Mouse (Mus musculus): ENCODE measurements around the gene Stpg4. TPM values are rescaled to one million over a fixed set of nuclear protein-coding genes. Genes with fewer than 3 reads are reported as not detected.

Stpg4 gene
- total RNA-seq, 2 experiments from 2014 or later: not detected

- DNase-seq (ENCODE audit: low spot score in 2 of 2): no peak
Measured at GRCm38 (mm10) chr17:87351241-87352105, 76.1 kb downstream of the Stpg4 start.

- no peak for DNase-seq (ENCODE audit: low spot score in 2 of 2)
Measured at GRCm38 (mm10) chr17:87350471-87351240, 76.9 kb downstream of the Stpg4 start.

GRCm38 (mm10) chr17:87349575-87349974, 78.0 kb downstream of the Stpg4 start:
- DNase-seq (ENCODE audit: low spot score in 2 of 2): no peak

DNA sequence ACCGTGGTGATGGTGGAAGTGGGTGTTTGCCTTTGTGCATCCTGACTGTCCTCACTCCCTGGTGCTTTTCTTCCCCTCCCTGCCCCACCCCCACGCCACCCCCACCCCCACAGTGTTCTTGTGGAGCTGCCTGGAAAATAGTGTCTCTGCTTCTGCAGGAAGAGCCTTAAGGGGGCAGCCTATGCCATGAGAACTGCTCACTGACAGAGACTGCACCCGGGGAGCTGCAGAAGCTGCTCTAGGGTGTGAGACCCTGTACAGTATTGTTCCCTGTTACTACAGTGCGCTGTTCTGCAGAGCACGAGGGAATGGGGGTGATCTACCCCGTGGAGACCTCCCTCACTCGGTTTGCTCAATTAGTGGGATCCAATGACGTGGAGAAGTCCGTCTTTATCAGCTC, 78.5 kb downstream of the Stpg4 start:
- DNase-seq (ENCODE audit: low spot score in 2 of 2): no peak

- no peak for DNase-seq (ENCODE audit: low spot score in 2 of 2)
Measured at GRCm38 (mm10) chr17:87348353-87348752, 79.2 kb downstream of the Stpg4 start.

GRCm38 (mm10) chr17:87345252-87345593, 82.3 kb downstream of the Stpg4 start:
- no peak for DNase-seq (ENCODE audit: low spot score in 2 of 2)

DNA sequence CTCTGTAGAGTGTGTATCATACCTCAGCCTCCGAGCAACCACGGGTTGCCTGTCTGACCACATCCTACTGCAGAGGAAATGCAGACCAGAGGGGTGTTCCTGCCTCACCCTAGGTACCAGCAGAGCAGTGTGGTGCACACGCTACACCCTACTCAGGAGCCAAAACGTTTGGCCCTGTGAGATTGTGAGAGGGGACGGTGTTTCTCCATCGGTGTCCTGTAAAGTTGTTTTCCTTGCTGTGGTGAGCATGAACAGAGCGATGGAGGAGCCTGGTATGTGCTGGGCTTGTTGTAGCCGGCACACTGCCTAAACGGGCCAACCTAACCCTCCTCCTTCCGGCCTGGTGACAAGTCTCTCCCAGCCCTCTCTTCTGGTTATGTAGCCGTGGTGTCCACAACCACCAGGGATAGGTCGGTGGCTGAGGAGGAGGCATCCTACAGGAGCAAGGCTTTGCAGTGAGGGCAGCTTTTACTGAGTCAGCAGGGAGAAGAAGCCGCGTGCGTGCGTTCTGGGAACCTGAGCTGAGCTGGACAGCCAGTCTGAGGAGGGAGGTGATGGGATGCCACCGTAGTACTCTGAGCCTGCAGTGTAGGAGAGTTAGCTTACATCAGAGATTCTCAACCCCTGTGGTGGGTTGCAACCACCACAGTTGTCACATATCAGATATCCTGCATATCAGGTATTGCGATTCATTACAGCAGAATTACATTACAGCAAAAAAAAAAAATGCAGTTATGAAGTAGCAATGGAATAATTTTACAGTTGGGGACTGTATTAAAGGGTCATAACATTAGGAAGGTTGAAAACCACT, 82.9 kb downstream of the Stpg4 start:
- DNase-seq (ENCODE audit: low spot score in 2 of 2): no peak

DNA sequence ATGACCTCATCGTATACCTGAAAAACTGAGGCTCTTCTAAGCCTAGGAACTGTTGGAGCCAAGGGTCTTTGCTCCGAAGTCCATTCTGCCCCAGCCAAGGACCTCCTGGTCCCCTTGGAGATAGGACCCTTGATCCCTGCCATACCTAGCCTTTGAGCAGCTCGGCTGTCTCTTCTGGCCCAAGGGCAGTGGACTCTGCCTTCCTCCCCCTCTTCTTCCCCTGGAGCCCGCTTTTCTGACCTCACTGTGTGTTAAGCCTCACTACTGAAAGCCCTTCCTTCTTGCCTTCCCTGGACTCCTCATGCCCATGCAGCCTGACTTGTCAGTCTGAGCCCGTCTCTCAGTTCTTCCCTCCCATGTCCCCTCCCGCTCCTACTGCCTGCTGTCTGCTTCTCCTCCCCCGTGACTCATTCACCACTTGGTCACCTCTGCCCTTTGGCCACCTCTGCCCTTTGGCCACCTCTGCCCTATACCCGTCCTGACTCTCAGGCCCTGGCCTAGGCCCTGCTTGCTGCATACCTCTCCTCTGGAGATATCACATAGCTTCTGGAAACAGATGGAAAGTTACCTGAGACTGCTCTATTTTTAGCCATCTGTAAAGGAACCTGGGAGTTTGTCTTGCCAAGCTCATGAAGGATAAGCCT, 84.4 kb downstream of the Stpg4 start:
- no peak for DNase-seq (ENCODE audit: low spot score in 2 of 2)

Other genes starting within 250 kb of the Stpg4 start
- 10 to 100 TPM; 35.4 to 37.0 TPM for gene Mcfd2, start 161.8 kb downstream of the Stpg4 start, total RNA-seq (2021)
- 1 to 10 TPM; 6.4 to 7.1 TPM for gene Ttc7, start 144.9 kb downstream of the Stpg4 start, total RNA-seq (2021)
- gene Calm2, start 19.2 kb upstream of the Stpg4 start, total RNA-seq (2021): 1,000 to 10,000 TPM; 2,051 to 2,241 TPM
- 1 to 10 TPM in 1 of 2 experiments, under 1 TPM in 1; 0.25 to 1.3 TPM for gene Epcam, start 208.2 kb upstream of the Stpg4 start, total RNA-seq (2021)
- 10 to 100 TPM; 29.9 to 30.9 TPM for gene Msh2, start 244.6 kb upstream of the Stpg4 start, total RNA-seq (2021)